Mouse (Mus musculus) T-helper 2 cell (primary cell): Measurements from ENCODE around the gene Selenbp1.
"Not testable (repeated sequence)": the region's sequence is repeated elsewhere in the genome, so short reads cannot be mapped to it uniquely, and the experiment has no call there.

Source experiments
- in situ Hi-C: fragments of 300-600 bp; cut with MboI, MseI; formaldehyde crosslinking; loops from one replicate; pipeline ENCODE4 v1.15.1; 2025; ENCODE audit warnings: high pct_unique_total_duplicates

Gene Selenbp1

DNA sequence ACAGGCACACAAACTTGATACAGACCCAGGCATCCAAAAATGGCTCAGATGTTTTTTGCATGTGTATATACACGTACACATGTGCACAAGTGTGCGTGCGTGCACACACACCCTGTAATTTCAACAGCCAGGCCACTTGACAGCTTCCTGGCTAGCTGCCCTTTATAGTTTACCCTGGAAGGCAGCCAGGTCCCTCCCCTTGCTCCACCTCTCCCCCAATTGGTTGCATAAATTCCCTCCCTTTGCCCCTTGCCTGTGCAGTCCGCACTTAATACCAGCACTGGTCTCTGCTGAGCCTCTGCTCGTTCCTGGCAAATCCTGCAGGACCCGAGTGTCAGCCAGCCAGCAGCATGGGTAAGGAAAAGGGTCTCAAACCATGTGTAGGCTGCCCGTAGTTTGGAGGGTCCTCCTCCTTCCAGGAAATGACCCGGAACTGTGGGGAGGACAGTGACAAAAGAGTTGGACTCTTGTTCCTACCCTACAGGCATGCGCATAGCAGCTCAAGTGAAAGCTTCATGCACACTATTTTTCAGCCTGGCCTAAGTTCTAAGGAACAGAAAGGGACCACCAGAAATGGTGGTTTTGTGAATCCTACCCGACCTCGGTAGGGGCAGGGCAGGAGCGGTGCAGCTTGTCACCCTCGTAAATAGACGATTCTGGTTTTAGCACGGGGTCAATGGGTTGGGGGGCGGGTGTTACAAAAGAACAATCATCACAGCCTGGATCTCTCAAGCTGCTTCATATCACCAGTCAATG is at the start of gene Selenbp1:
Selenbp1 (plus strand) TSS at position 248 of the 756 bp plus-strand sequence.
- in situ Hi-C loops, result loop anchor here (10.0 kb wide), 1 partner anchor 482 kb away; no protein-coding TSS in a partner anchor

DNA sequence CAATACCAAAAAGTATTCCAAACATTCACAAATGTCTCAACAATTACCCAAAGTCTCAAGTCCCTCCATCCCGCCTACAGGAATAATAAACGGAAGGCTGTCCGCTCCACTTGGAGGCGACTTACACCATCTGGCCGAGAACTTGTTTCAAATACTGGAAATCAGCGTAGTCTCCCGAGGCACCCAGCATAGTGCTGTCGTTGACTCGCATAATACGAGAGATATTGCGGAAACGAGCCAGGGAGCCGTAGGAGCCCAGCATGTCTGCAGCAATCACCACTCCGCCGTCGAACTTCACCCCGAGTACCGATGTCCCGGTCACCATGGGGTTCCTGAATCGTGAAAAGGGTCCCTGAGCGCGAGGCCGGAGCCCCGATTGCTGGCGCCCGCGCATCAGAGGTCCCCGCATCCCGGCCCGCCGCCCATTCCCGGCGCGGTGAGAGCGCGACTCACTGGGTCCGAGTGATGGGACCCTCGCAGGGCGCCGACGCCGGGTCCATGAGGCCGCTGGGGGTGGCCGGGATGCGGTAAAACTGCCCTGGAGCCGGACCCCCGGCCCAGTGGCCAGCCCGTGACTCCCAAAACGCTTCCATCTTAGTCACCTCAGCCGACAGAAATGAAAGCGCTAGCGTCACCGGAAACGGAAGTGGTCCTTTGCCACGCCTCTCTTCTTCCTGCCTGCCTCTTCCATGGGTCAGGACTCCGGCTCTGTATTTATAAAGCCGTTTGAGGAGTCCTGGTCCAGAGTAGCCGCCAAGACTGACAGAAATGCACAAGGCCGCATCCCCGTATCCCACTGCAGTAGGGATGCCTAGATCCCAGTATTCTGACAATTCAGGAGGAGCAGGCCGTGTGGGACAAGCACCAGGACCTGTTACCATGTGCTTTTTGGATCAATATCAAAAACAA is 46.3 kb upstream of the Selenbp1 start, which contains the start of gene Psmb4:
Psmb4 (minus strand) TSS at position 646 of the 909 bp plus-strand sequence.
- in situ Hi-C loops, result loop anchor here (10.0 kb wide), 1 partner anchor 1332 kb away; the partner anchor contains the start of gene S100a10

DNA sequence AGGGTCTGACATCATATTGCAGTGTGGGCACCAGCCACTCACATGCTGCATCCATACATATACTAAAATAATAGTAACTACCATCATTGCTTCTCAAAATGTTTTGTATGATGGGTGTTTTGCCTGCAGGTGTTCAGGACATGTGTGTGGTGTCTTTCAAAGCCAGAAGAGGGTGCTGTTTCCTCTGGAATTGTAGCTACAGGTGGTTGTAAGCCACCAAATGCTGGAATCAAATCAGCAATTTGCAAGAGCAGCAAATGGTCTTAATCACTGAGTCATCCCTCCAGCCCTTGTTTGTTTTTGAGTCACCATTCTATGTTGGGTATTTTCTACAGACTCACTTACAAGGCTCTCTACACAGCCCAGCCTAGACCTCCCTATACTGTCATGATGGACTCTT is 44.3 kb upstream of the Selenbp1 start:
- in situ Hi-C loops, result loop anchor here (10.0 kb wide), 1 partner anchor 1334 kb away; the partner anchor contains the start of gene S100a10

DNA sequence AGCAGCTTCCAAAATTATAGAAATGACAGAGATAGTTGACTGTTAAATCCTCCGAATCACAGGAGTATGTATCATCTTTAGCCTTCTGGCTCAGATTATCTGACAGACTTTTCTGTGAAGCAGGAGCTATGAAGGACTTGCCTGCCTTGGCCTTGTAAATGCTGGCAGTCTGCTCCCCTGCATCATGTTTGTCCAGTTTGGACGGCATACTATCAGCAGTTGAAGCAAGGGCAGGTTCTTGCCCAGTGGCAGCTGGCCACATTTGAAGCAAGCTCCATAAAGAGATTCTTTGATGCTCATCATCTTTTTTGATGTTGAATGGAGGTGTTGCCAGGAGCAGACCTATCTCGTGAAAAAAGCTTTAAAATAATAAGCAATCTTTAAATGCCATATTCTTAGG is 38.8 kb upstream of the Selenbp1 start:
- in situ Hi-C loops, result no loop called here

DNA sequence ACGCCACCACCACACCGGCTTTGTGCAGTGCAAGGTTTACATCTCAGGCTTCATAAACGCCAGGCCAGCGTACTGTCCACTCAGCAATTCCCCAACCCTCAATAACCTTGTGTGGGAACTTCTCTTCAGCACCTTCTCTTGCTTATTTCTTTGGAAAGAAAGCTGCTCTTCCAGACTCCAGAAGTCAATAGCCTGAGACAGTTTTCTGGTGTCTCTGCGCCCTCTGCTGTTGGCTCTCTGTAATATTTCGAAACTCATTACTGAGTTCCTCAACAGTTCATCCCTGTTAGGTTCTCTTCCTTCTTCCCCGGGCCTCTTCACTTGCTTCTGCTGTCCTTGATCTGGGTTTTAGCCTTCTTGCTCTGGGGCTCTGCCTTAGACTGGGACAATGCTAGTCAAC is 30.1 kb upstream of the Selenbp1 start:
- in situ Hi-C loops, result no loop called here

DNA sequence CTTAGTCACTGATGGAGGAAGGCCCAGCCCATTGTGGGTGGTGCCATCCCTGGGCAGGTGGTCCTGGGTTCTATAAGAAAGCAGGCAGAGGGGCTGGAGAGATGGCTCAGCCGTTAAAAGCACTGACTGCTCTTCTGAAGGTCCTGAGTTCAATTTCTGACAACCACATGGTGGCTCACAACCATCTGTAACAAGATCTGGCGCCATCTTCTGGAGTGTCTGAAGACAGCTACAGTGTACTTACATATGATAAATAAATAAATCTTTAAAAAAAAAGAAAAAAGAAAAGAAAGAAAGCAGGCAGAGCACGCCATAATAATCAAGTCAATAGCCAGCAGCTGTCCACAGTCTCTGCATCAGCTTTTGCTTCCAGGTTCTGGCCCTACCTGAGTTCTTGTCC is 28.1 kb upstream of the Selenbp1 start:
- in situ Hi-C loops, result not testable (repeated sequence)

DNA sequence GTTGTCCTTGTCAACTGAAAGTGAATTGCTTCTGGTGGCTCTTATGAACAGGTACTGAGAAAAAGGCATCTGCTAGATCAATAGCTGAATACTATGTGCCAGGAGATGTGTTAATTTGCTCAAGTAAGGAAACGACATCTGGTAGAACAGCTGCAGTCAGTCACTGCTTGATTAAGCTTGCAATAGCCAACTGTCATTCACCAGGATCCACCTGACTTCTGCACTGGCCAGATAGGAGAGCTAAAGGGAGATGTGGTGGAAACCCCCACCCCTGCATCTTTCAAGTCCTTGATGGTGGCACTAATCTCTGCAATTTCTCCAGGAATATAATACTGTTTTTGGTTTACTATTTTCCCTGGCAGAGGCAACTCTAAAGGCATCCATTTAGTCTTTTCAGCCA is 26.4 kb upstream of the Selenbp1 start:
- in situ Hi-C loops, result no loop called here

DNA sequence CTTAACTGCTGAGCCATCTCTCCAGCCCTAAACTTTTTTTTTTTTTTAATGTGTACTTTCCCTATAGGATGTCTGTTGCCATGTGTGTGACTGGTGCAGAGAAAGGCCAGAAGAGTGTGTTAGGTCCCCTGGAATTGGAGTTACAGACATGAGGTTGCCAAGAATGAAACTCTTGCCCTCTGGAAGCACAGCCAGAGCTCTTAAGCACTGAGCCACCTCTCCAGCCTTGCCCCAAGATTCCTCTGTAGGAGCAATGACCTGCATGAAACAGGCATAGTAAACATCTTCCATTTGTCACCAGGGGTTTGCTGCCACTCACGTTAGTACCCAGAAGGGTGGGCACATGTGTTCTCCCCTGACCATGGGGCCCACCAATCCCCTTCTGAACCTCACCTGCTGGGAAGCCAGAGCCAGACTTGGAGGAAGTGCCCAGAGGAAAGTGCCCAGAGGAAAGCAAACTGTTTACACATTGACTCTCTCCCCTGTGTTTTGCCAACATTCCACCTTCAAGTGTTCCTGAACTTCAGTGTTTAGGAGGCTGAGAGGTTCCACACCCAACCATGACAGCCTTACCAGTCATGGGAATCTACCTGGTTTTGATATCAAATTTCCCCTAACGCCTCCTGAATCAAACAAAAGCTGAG is 21.7 kb upstream of the Selenbp1 start:
- in situ Hi-C loops, result no loop called here

DNA sequence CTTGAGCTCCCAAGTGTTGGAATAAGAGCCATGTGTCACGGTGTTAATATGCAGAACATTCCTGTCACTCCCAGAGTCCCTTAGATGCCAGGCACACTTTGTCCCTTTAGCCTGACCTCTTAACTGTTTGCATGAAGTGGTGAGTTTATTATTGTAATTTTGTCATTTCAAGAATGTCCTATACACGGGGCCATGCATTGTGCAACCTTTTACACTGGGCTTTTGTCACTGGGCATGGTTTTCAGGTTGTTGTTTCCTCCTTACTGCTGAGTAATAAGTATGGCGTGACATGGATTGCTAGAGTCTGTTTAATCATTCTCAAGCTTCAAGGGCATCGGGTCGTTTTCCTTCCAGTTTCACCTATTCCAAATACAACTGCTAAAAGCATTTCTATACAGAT is 19.1 kb upstream of the Selenbp1 start:
- in situ Hi-C loops, result no loop called here

DNA sequence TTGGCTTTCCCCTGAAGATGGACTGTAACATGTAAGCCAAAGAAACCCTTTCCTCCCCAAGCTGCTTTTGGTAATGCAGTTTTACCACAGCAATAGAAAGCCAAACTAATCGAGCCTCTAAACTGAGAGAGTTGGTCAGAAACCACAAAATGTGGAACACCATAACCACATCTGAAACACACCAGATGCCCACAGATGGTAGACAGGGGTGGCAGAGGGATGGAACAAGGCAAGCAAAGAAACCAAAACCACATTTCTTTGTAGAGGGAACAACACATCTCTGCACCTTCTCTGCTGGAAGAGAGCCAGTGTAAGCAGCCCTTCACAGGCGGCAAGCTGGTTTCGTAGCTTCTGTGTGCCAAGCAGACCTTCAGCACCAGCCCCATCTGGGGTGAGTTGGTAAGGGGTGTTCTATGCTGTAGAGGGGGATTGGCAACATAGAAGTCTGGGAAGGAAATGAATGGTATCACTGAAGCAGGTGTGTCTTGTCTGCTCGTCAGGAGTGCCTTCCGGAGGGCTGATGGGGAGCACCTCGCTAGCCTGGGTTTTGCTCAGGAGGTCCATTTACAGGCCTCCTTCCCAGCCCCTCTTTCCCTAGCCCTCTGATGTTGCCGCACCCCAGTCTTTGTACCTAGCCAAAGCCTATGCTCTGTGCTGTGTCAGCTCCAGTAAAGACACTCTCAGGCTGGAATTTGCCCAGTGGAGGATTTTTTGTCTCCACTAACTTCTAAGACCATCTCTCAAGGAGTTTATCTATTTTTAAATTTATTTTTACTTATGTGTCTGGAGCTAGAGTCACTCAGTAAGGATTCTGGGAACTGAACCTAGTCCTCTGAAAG is 16.7 kb upstream of the Selenbp1 start:
- in situ Hi-C loops, result no loop called here

DNA sequence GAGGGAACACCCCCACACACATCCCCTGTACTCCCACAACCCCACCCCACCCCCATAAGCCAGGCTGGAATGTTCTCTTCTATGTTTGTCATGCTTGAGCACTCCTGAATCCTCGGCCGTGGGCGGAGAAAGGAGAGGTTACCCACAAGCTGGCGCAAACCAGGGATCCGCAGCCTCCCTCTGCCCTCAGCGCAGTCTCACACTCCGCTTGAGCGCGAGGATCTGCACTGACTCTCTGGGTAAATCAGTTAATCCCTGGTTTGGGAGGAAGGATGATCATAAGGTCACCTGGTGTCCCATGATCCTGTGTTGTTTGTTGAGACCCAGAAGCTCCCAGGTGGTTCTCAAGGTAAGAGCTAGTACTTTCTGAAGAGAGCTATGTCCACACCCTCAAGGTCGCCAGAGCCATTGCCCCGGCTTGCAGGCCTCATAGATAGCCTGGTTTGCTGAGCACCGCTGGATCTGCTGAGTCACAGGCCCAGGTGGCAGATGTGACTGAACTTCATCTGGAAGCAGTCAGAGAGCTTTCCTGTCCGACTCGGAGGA is 15.0 kb upstream of the Selenbp1 start:
- in situ Hi-C loops, result no loop called here

DNA sequence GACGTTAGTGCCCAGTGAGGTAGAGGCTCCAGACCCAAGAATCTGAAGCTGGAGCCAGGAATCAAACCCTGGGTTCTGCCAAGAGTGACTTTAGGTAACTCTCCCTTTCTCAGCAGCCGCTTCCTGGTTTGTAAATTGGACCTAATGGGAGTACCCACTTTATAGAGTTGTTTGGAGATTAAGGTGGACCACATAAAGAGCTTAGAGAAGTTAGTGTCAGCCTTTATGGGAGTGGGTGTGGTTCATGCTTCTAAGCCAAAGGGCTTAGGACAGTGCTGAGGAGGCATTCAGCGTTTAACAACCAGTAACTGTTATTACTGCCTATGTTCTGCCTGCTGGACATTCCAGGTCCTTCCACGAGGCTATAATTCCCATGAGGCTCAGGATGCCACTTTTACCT is 14.0 kb upstream of the Selenbp1 start:
- in situ Hi-C loops, result no loop called here

DNA sequence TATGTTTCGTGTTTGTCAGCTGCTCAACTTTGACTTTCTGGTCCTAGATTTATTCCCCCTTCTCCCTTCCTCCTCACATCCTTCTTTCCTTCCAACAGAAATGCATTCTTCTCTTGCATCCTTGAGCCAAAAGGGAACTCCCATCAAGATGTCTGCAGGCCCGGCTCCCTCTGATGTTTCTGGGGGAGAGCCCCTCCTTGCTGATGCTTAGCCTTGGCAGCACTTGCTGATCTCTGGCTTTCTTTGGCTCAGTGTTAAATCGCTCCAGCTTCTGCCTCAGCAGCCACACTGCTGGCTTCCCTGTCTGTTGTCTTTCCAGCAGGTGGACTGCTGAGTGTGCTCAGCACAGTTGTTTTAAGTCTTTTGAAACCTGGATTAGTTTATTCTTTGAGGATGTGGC is 11.8 kb upstream of the Selenbp1 start:
- in situ Hi-C loops, result no loop called here

DNA sequence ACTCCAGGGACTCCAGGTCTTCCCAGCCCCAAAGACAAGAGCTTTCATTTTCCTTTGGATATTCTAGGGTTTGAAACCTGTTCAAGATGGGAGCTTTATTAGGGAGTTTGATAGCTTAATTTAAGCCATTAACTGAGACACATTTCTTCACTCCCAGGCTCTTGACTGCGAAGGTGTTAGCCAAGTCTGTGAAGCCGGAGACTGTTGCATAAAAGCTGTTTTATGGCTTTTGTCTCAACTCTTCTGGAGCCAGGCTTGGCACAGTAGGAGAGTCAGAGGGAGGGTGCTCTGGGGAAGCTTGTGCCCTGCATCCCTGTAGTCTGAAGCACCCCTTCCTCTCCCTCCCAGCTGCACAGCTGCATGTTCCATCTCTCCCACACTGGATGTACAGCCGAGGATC is 10.5 kb upstream of the Selenbp1 start:
- in situ Hi-C loops, result no loop called here

DNA sequence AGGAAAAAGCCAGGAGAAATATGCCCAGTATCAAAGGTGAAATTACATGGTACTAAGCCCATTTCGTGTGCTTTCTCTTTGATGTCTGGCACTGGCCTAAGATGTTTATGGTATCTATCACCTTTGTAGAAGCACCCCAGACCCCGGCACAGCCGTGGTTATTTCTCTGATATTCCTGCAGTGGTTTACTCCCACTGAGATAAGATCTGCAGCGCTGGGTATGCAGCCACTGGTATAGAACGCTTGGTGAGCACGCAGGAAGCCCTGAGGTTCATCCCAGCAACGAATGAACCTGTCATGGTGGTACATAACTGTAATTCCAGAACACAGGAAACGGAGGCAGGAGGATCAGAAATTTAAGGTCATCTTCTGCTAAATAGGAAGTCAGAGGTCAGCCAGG is 8.2 kb upstream of the Selenbp1 start:
- in situ Hi-C loops, result loop anchor here (5.0 kb wide), 1 partner anchor 237 kb away; no protein-coding TSS in a partner anchor

DNA sequence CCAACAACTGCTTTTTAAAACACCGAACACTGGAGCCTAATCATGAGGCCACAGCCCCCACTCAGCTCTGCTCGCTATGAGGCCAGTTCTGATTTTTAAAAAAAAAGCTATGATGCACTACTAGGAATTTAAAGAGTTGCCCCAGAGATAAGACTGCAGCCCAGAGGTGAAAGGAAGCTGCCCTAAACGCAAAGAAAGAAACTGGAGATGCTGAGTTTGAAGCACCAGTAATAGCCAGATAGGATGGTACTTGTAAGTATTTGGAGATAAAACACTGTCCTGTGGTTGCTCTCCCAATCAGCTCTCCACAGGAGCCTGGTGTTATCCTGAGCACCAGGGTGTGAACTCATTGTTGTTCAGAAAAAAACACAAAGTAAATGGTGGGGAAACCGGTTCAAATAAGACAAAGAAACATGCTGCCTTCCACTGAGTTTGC is 6.5 kb upstream of the Selenbp1 start:
- in situ Hi-C loops, result loop anchor here (5.0 kb wide), 1 partner anchor 239 kb away; no protein-coding TSS in a partner anchor

DNA sequence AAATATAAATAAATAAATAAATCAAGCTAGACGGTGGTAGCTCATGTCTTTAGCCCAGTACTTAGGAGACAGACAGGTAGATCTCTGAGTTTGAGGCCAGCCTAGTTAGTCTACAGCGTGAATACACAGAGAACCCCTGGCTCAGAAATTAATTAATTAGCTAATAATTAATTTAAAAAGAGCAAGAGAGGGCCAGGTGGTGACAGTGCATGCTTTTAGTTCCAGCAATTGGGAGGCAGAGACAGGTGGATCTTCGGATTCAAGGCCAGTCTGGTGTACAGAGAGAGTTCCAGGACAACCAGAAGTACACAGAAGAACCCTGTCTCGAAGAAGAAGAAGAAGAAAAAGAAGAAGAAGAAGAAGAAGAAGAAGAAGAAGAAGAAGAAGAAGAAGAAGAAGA is 3.9 kb upstream of the Selenbp1 start:
- in situ Hi-C loops, result loop anchor here (5.0 kb wide), 1 partner anchor 242 kb away; no protein-coding TSS in a partner anchor

DNA sequence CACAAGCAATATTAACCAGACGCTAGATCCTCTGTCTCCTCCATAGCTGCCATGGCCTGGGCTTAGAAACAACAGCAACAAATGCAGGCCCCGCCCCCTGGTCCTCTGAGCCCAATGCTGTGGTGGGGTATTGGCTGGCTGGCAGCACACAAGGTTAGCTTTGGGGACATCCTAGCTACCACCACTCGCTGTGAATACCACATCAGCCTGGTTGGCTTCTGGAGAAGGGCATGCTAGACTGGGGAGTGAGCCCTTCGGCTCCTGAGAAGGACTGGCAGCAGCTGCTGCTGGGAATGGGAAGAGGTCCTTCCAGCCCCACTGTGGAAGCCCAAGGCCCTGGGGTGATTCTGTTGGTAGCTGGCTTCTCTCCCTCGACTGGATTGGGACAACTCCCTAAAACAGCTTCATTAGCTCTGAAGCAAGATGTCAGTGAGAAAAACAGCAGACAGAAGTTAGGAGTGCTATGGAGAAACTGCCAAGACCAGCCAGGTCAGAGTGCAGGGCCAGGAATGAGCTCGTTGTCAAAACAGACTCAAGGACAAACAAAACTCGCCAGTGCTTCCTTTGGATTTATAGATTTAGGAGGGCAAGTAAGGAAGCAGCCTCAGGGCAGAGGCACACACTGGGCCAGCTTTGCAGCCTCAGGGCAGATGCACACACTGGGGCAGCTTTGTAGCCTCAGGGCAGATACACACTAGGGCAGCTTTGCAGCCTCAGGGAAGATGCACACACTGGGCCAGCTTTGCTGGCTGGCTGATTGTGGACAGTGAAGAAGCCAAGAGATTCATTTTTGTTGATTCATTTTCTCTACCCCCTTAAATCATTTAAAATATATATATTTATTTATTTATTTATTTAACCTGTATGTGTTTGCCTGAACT is 2.2 kb upstream of the Selenbp1 start:
- in situ Hi-C loops, result loop anchor here (10.0 kb wide), 1 partner anchor 484 kb away; no protein-coding TSS in a partner anchor

DNA sequence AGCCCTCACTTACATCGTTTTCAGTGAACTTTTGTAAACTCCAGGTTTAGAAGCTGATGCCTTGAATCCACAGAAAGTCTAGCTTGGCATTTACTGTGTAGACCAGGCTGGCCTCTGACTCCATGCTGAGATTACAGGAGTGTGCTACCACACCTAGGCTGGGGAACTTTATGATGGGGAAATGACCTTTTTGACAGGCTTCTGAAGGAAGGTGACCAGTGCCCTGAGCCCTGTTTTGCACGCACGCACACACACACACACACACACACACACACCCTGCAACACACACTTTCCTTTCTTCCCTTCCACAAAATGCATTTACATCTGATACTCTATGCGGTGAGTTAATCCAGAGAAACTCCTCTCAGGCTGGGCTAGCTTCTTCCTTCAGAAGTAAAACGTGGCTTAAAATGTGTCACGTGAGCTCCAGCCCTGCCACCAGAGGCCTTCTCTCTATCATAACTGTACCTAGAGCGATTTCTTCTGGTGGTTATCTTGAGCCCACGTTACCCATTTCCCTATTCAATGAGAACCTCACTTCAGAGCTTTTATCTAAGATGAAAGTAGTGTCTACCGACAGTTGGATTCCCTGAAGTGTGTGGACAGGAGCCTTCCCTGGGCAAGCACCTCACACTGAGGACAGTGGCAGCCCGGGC is 1.3 kb upstream of the Selenbp1 start:
- in situ Hi-C loops, result loop anchor here (10.0 kb wide), 1 partner anchor 483 kb away; no protein-coding TSS in a partner anchor
